Mouse (Mus musculus) heart, embryonic 10.5 days (tissue): Measurements from ENCODE around the gene Art4. TPM values are rescaled to one million over a fixed set of nuclear protein-coding genes. Genes with fewer than 3 reads are reported as not detected.

Source experiments
- DNase-seq: peaks from one replicate; pipeline ENCODE4 v3.0.0-alpha.2; 2017; ENCODE audit warnings: low spot score
- H3K27ac ChIP-seq: fragments of 300-500 bp; sonication (generic); 2 replicates; pipeline ENCODE4 v1.5.1; 2016; ENCODE audit warnings: mild to moderate bottlenecking
- H3K27me3 ChIP-seq: fragments of 300-500 bp; sonication (generic); 2 replicates; pipeline ENCODE4 v1.6.1; 2016; ENCODE audit warnings: mild to moderate bottlenecking; ENCODE audit not compliant: poor library complexity, insufficient read depth, severe bottlenecking
- H3K36me3 ChIP-seq: fragments of 300-500 bp; sonication (generic); 2 replicates; pipeline ENCODE4 v1.6.1; 2016; ENCODE audit warnings: mild to moderate bottlenecking, moderate library complexity
- H3K4me1 ChIP-seq: fragments of 300-500 bp; sonication (generic); 2 replicates; pipeline ENCODE4 v1.6.1; 2016; ENCODE audit warnings: mild to moderate bottlenecking
- H3K4me3 ChIP-seq: fragments of 300-500 bp; sonication (generic); 2 replicates; pipeline ENCODE4 v1.5.1; 2016; ENCODE audit warnings: mild to moderate bottlenecking, moderate library complexity
- H3K9me3 ChIP-seq: fragments of 300-500 bp; sonication (generic); 2 replicates; pipeline ENCODE4 v1.6.1; 2016; ENCODE audit warnings: mild to moderate bottlenecking, moderate library complexity
- WGBS: fragments of 180-500 bp; shearing (Covaris S2); methylation state at CpG from one replicate; pipeline ENCODE4 v1.1.7; 2016; 5-methylcytosine and 5-hydroxymethylcytosine counted together
- polyA plus RNA-seq: library from polyadenylated mRNA; unstranded; fragments of >200 nt; fragmentation: Nextera tagmentation; extraction: Ambion mirVana; gene quantifications from 2 replicates; pipeline ENCODE4 v1.2.1, GENCODE M21; 2016

The Art4 gene
- 12.8 and 15.8 TPM in 2 replicates for polyA plus RNA-seq

GRCm38 (mm10) chr6:136857186-136857872, at the start of gene Art4:
Gene Art4 (minus strand): TSS chr6:136857733.
- Histone ChIP-seq H3K36me3 (no peaks in the 10 kb centered on the region; the same call in 1 of the 2 replicates), H3K4me3 (peak within 1 kb of the TSS; percentile 48), H3K27ac (peak within 1 kb of the TSS; percentile 89), H3K27me3 (no peaks in the 10 kb centered on the region), H3K9me3 (no peaks in the 10 kb centered on the region), H3K4me1 (peaks cover 67% of the 10 kb centered on the region)
- DNase-seq = peak; percentile 94
- WGBS = 14% methylated on average over 18 of the region's 18 CpGs

GRCm38 (mm10) chr6:136906937-136907293, 49.4 kb upstream of the Art4 start:
- WGBS = 73% methylated on average over 10 of the region's 10 CpGs
- no peaks in the 10 kb centered on the region for H3K9me3 ChIP-seq
- H3K27ac ChIP-seq = no peak overlapping the region
- no peaks in the 10 kb centered on the region for H3K36me3 ChIP-seq
- peaks cover 17% of the 10 kb centered on the region for H3K4me1 ChIP-seq
- no peak overlapping the region for H3K4me3 ChIP-seq
- no peaks in the 10 kb centered on the region for H3K27me3 ChIP-seq
- DNase-seq = no peak

GRCm38 (mm10) chr6:136906283-136906936, 48.9 kb upstream of the Art4 start:
- DNase-seq = no peak
- Histone ChIP-seq H3K36me3 (no peaks in the 10 kb centered on the region), H3K9me3 (no peaks in the 10 kb centered on the region), H3K27me3 (no peaks in the 10 kb centered on the region), H3K4me3 (no peak overlapping the region), H3K4me1 (peaks cover 17% of the 10 kb centered on the region), H3K27ac (peak overlapping the region; percentile 33; the same call in 1 of the 2 replicates)
- 70% methylated on average over 19 of the region's 19 CpGs for WGBS

- no peaks in the 10 kb centered on the region for H3K9me3 ChIP-seq
- 74% methylated on average over 8 of the region's 8 CpGs for WGBS
- DNase-seq = no peak
- H3K4me1 ChIP-seq = peaks cover 19% of the 10 kb centered on the region
- no peak overlapping the region for H3K4me3 ChIP-seq
- H3K36me3 ChIP-seq = no peaks in the 10 kb centered on the region
- no peaks in the 10 kb centered on the region for H3K27me3 ChIP-seq
- no peak overlapping the region for H3K27ac ChIP-seq
Measured at GRCm38 (mm10) chr6:136903885-136904470, 46.4 kb upstream of the Art4 start.

GRCm38 (mm10) chr6:136902527-136902926, 45.0 kb upstream of the Art4 start:
- H3K4me1 ChIP-seq = peaks cover 34% of the 10 kb centered on the region
- H3K9me3 ChIP-seq = no peaks in the 10 kb centered on the region
- no peak for DNase-seq
- 87% methylated on average over 9 of the region's 9 CpGs for WGBS
- H3K27me3 ChIP-seq = no peaks in the 10 kb centered on the region
- no peaks in the 10 kb centered on the region for H3K36me3 ChIP-seq
- H3K27ac ChIP-seq = no peak overlapping the region
- no peak overlapping the region for H3K4me3 ChIP-seq

- WGBS = 75% methylated on average over 2 of the region's 2 CpGs
- no peaks in the 10 kb centered on the region for H3K27me3 ChIP-seq
- H3K9me3 ChIP-seq = no peaks in the 10 kb centered on the region
- peaks cover 29% of the 10 kb centered on the region for H3K4me1 ChIP-seq
- H3K4me3 ChIP-seq = no peak overlapping the region
- no peaks in the 10 kb centered on the region for H3K36me3 ChIP-seq
- DNase-seq = no peak
- no peak overlapping the region for H3K27ac ChIP-seq
Measured at GRCm38 (mm10) chr6:136901010-136901409, 43.5 kb upstream of the Art4 start.

- Histone ChIP-seq H3K27ac (no peak overlapping the region), H3K9me3 (no peaks in the 10 kb centered on the region), H3K4me1 (peaks cover 29% of the 10 kb centered on the region), H3K36me3 (no peaks in the 10 kb centered on the region), H3K27me3 (no peaks in the 10 kb centered on the region), H3K4me3 (no peak overlapping the region)
- 71% methylated on average over 4 of the region's 4 CpGs for WGBS
- no peak for DNase-seq
Measured at GRCm38 (mm10) chr6:136900369-136901009, 43.0 kb upstream of the Art4 start.

- Histone ChIP-seq H3K27me3 (no peaks in the 10 kb centered on the region), H3K4me3 (no peak overlapping the region), H3K4me1 (peaks cover 32% of the 10 kb centered on the region), H3K27ac (peak overlapping the region; percentile 62; the same call in 1 of the 2 replicates), H3K36me3 (no peaks in the 10 kb centered on the region), H3K9me3 (no peaks in the 10 kb centered on the region)
- WGBS = 60% methylated on average over 2 of the region's 2 CpGs
- no peak for DNase-seq
Measured at GRCm38 (mm10) chr6:136898954-136899353, 41.4 kb upstream of the Art4 start.

- Histone ChIP-seq H3K4me3 (no peak overlapping the region), H3K36me3 (no peaks in the 10 kb centered on the region), H3K27me3 (no peaks in the 10 kb centered on the region), H3K9me3 (no peaks in the 10 kb centered on the region), H3K27ac (peak overlapping the region; percentile 52), H3K4me1 (peaks cover 30% of the 10 kb centered on the region)
- 24% methylated on average over 4 of the region's 4 CpGs for WGBS
- peak; percentile 80 for DNase-seq
Measured at GRCm38 (mm10) chr6:136898222-136898621, 40.7 kb upstream of the Art4 start.

- H3K27ac ChIP-seq = peak overlapping the region; percentile 52
- no peaks in the 10 kb centered on the region for H3K36me3 ChIP-seq
- DNase-seq = no peak
Measured at GRCm38 (mm10) chr6:136897789-136898188, 40.3 kb upstream of the Art4 start.

GRCm38 (mm10) chr6:136894532-136895339, 37.2 kb upstream of the Art4 start:
- Histone ChIP-seq H3K27me3 (no peaks in the 10 kb centered on the region), H3K9me3 (no peaks in the 10 kb centered on the region), H3K4me1 (peaks cover 30% of the 10 kb centered on the region), H3K27ac (peak overlapping the region; percentile 62), H3K36me3 (no peaks in the 10 kb centered on the region), H3K4me3 (no peak overlapping the region)
- no peak for DNase-seq
- WGBS = 55% methylated on average over 15 of the region's 15 CpGs

More at GRCm38 (mm10) chr6:136897789-136898188, 40.3 kb upstream of the Art4 start:
- Histone ChIP-seq H3K27me3 (no peaks in the 10 kb centered on the region), H3K9me3 (no peaks in the 10 kb centered on the region), H3K4me1 (peaks cover 30% of the 10 kb centered on the region), H3K4me3 (no peak overlapping the region)
- WGBS = 63% methylated on average over 4 of the region's 4 CpGs

- H3K4me1 ChIP-seq = peaks cover 14% of the 10 kb centered on the region; the same call in 1 of the 2 replicates
- no peaks in the 10 kb centered on the region for H3K36me3 ChIP-seq
- WGBS = 59% methylated on average over 2 of the region's 2 CpGs
- H3K27me3 ChIP-seq = no peaks in the 10 kb centered on the region
- no peak overlapping the region for H3K27ac ChIP-seq
- DNase-seq = no peak
- no peaks in the 10 kb centered on the region for H3K9me3 ChIP-seq
- no peak overlapping the region for H3K4me3 ChIP-seq
Measured at GRCm38 (mm10) chr6:136892002-136892401, 34.5 kb upstream of the Art4 start.
